Mouse (Mus musculus) heart, postnatal 0 days (tissue): ENCODE results near the gene Mif4gd. TPM values are rescaled to one million over a fixed set of nuclear protein-coding genes. Genes with fewer than 3 reads are reported as not detected.
"Not testable (repeated sequence)": the region's sequence is repeated elsewhere in the genome, so short reads cannot be mapped to it uniquely, and the experiment has no call there.

Experiments used
- ATAC-seq: fragments of 200-750 bp; cut with Nextera tagmentation; 2 replicates; pipeline ENCODE4 v1.8.0; 2017; ENCODE audit warnings: low read depth, moderate number of reproducible peaks, moderate library complexity; ENCODE audit not compliant: insufficient read depth
- DNase-seq: peaks from one replicate; pipeline ENCODE4 v3.0.0-alpha.2; 2016; ENCODE audit warnings: low spot score
- H3K27ac ChIP-seq: fragments of 300-500 bp; sonication (generic); 2 replicates; pipeline ENCODE4 v1.5.1; 2014; ENCODE audit warnings: low read depth, mild to moderate bottlenecking
- H3K27me3 ChIP-seq: fragments of 300-500 bp; sonication (generic); 2 replicates; pipeline ENCODE4 v1.6.1; 2014; ENCODE audit warnings: low read length, mixed read lengths; ENCODE audit not compliant: control insufficient read depth, insufficient read depth
- H3K36me3 ChIP-seq: fragments of 300-500 bp; sonication (generic); replicated peaks from 2 replicates; pipeline ENCODE4 v1.6.1; 2014; ENCODE audit warnings: low read length, mixed read lengths; ENCODE audit not compliant: control insufficient read depth, insufficient read depth
- H3K4me1 ChIP-seq: fragments of 300-500 bp; sonication (generic); 2 replicates; pipeline ENCODE4 v1.6.1; 2014; ENCODE audit warnings: antibody characterized with exemption; ENCODE audit not compliant: control insufficient read depth, insufficient read depth
- H3K4me2 ChIP-seq: fragments of 300-500 bp; sonication (generic); 2 replicates; pipeline ENCODE4 v1.6.1; 2014; ENCODE audit warnings: low read depth, mild to moderate bottlenecking, low read length, moderate library complexity
- H3K4me3 ChIP-seq: fragments of 300-500 bp; sonication (generic); 2 replicates; pipeline ENCODE4 v1.5.1; 2014; ENCODE audit warnings: low read depth, low read length
- H3K9ac ChIP-seq: fragments of 300-500 bp; sonication (generic); replicated peaks from 2 replicates; pipeline ENCODE4 v1.6.1; 2014; ENCODE audit warnings: low read depth, low read length, mixed read lengths
- H3K9me3 ChIP-seq: fragments of 300-500 bp; sonication (generic); replicated peaks from 2 replicates; pipeline ENCODE4 v1.6.1; 2016; ENCODE audit warnings: low read length; ENCODE audit not compliant: control insufficient read depth
- CTCF ChIP-seq: IDR thresholded peaks from 2 replicates; pipeline ENCODE4 v1.5.1; 2016; ENCODE audit warnings: antibody characterized with exemption, control low read depth, low read depth
- EP300 ChIP-seq: IDR thresholded peaks from 2 replicates; pipeline ENCODE4 v1.6.1; 2016; ENCODE audit warnings: antibody characterized with exemption, low read depth
- WGBS: fragments of 180-500 bp; shearing (Covaris S2); extraction: QIAGEN DNeasy Blood & Tissue Kit; methylation state at CpG from one replicate; pipeline ENCODE4 v1.1.7; 2014; 5-methylcytosine and 5-hydroxymethylcytosine counted together
- polyA plus RNA-seq: library from polyadenylated mRNA; unstranded; fragments of >200 nt; fragmentation: Nextera tagmentation; extraction: Ambion mirVana; gene quantifications from 2 replicates; pipeline ENCODE4 v1.2.1, GENCODE M21; 2015
- total RNA-seq: library from RNA; depleted of rRNA; stranded (reverse); fragments of >200 nt; gene quantifications from 2 replicates; pipeline ENCODE4 v1.2.3, GENCODE M21; 2014; ENCODE audit warnings: low replicate concordance

The Mif4gd gene
- total and polyA plus RNA-seq, 2 experiments from 2014 or later: 34.1 to 38.4 TPM

GRCm38 (mm10) chr11:115649706-115650105, 36.9 kb upstream of the Mif4gd start:
- Histone ChIP-seq H3K4me2 (no peak overlapping the region), H3K27me3 (no peaks in the 10 kb centered on the region), H3K9ac (no peak overlapping the region), H3K9me3 (no peaks in the 10 kb centered on the region), H3K27ac (no peak overlapping the region), H3K4me3 (no peak overlapping the region), H3K4me1 (peaks cover 13% of the 10 kb centered on the region), H3K36me3 (peaks cover 45% of the 10 kb centered on the region)
- ATAC-seq (no peak), DNase-seq (no peak)
- WGBS: 46% methylated on average over 10 of the region's 10 CpGs
- TF ChIP-seq EP300 (no peak), CTCF (no peak)

- no peaks in the 10 kb centered on the region for H3K27me3 ChIP-seq
- H3K4me2 ChIP-seq: no peak overlapping the region
- 36% methylated on average over 6 of the region's 6 CpGs for WGBS
- TF ChIP-seq CTCF: peak; percentile 87
- TF ChIP-seq EP300: no peak
- no peaks in the 10 kb centered on the region for H3K4me1 ChIP-seq
- H3K36me3 ChIP-seq: peaks cover 44% of the 10 kb centered on the region
- no peak overlapping the region for H3K4me3 ChIP-seq
- ATAC-seq (no peak), DNase-seq (peak; percentile 81)
- H3K9me3 ChIP-seq: no peaks in the 10 kb centered on the region
- no peak overlapping the region for H3K9ac ChIP-seq
- no peak overlapping the region for H3K27ac ChIP-seq
Measured at GRCm38 (mm10) chr11:115647459-115647858, 34.7 kb upstream of the Mif4gd start.

GRCm38 (mm10) chr11:115646439-115646838, 33.7 kb upstream of the Mif4gd start:
- H3K36me3 ChIP-seq: peaks cover 44% of the 10 kb centered on the region
- H3K4me3 ChIP-seq: no peak overlapping the region
- no peak for DNase-seq
- H3K4me2 ChIP-seq: no peak overlapping the region
- H3K27me3 ChIP-seq: no peaks in the 10 kb centered on the region
- WGBS: 89% methylated on average over 9 of the region's 9 CpGs
- ATAC-seq: no peak
- H3K9me3 ChIP-seq: no peaks in the 10 kb centered on the region
- H3K4me1 ChIP-seq: no peaks in the 10 kb centered on the region
- H3K9ac ChIP-seq: no peak overlapping the region
- TF ChIP-seq CTCF (no peak), EP300 (no peak)
- no peak overlapping the region for H3K27ac ChIP-seq

- H3K9ac ChIP-seq, ATAC-seq, DNase-seq, H3K9me3 ChIP-seq, H3K27ac ChIP-seq, H3K4me2 ChIP-seq, H3K27me3 ChIP-seq, H3K4me1 ChIP-seq, H3K4me3 ChIP-seq: not testable (repeated sequence)
- 86% methylated on average over 14 of the region's 14 CpGs for WGBS
- H3K36me3 ChIP-seq: peaks cover 39% of the 10 kb centered on the region
Measured at GRCm38 (mm10) chr11:115645498-115645897, 32.7 kb upstream of the Mif4gd start.

- H3K4me3 ChIP-seq: no peak overlapping the region
- TF ChIP-seq CTCF: no peak
- DNase-seq (no peak), ATAC-seq (no peak)
- 93% methylated on average over 13 of the region's 13 CpGs for WGBS
- H3K4me1 ChIP-seq: no peaks in the 10 kb centered on the region
- H3K27ac ChIP-seq: no peak overlapping the region
- no peak overlapping the region for H3K9ac ChIP-seq
- no peak overlapping the region for H3K4me2 ChIP-seq
- no peaks in the 10 kb centered on the region for H3K27me3 ChIP-seq
- H3K36me3 ChIP-seq: peaks cover 35% of the 10 kb centered on the region
- H3K9me3 ChIP-seq: no peaks in the 10 kb centered on the region
Measured at GRCm38 (mm10) chr11:115644308-115644707, 31.5 kb upstream of the Mif4gd start.

- Histone ChIP-seq H3K27ac (no peak overlapping the region), H3K9ac (no peak overlapping the region), H3K9me3 (no peaks in the 10 kb centered on the region), H3K4me3 (no peak overlapping the region), H3K27me3 (no peaks in the 10 kb centered on the region), H3K36me3 (peaks cover 32% of the 10 kb centered on the region), H3K4me1 (no peaks in the 10 kb centered on the region), H3K4me2 (no peak overlapping the region)
- no peak for ATAC-seq
- no peak for DNase-seq
- 62% methylated on average over 10 of the region's 10 CpGs for WGBS
- TF ChIP-seq CTCF (no peak), EP300 (no peak)
Measured at GRCm38 (mm10) chr11:115643265-115643664, 30.5 kb upstream of the Mif4gd start.
